Mouse (Mus musculus) liver, adult (tissue): ENCODE data around the gene Ist1.

Source experiments
- GATA4 ChIP-seq: IDR thresholded peaks from 2 replicates; pipeline ENCODE4 v1.6.1; 2014; ENCODE audit warnings: mild to moderate bottlenecking, low read length; ENCODE audit not compliant: insufficient replicate concordance

Ist1 gene

GRCm38 (mm10) chr8:109698477-109698876, 5.4 kb upstream of the Ist1 start:
- TF ChIP-seq GATA4, result no peak

- TF ChIP-seq GATA4, result no peak
Measured at GRCm38 (mm10) chr8:109697754-109698153, 4.7 kb upstream of the Ist1 start.

DNA sequence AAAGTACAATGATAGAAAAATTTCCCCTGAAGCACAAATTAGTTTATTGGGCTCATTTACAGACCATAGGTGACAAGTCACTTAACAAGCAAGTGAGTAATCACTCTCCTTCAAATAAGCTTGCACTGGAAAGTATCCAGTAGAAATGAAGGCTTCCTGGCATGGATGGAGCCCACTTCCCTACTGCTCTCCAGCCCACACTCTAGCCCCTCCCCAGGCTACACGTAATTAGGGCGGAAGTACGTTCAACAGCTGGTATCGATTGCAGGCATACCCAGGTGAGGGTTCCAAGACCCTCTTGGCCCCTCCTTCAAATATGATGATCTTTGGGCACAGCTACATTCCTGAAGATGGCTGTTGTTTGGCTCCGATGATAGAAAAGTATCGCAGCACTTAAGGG, 1.1 kb upstream of the Ist1 start:
- TF ChIP-seq GATA4, result no peak

DNA sequence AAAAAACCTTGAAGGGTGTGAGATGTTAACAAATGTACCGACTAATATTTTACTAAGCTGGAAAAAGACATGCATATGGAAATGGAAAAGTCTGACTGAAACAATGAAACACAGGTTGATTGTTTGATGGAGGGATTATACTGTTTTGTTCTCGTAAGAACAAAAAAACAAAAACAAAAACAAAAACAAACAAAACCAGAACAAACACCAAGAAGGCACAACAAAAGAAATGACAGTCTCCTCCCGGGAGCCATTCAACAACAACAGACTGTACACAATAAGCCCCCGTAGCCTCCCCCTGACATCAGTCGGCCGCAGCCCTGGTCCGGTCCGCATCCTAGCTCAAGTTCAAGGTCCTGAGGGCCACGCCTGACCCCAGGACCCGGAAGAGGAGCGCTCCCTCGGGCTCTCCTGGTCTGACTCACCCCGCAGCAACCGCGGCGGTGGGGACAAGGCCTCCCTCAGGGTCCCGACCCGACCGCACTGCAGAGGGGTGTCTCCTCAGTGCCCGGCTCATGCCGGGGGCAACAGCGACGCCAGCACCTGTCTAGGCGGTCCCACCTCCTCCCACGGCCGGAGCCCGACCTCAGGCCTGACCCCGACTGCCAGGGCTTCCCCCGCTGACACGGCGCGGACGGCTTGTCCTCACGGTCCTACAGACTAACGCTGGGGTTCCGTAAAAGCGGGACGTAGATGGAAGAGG, 466 bp downstream of the Ist1 start:
- TF ChIP-seq GATA4, result no peak

- no peak for TF ChIP-seq GATA4
Measured at GRCm38 (mm10) chr8:109691769-109692168, 1.3 kb downstream of the Ist1 start.

DNA sequence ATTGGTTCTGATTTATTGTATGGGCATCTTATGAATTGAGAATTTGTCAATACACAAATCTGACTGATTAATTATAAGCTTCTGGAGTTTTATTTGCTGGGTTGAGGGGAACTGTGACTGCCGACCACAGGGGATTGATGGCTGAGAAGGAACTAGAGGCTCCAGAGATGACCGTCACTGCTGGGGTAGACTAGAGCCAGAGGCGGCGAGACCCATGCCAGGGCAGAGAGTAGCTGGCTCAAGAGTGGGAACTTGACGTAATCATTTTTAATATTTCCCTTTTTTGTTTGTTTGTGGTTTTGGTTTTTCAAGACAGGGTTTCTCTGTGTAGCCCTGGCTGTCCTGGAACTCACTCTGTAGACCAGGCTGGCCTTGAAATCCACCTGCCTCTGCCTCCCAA, 5.8 kb downstream of the Ist1 start:
- no peak for TF ChIP-seq GATA4

- TF ChIP-seq GATA4, result no peak
Measured at GRCm38 (mm10) chr8:109682120-109682519, 10.9 kb downstream of the Ist1 start.

DNA sequence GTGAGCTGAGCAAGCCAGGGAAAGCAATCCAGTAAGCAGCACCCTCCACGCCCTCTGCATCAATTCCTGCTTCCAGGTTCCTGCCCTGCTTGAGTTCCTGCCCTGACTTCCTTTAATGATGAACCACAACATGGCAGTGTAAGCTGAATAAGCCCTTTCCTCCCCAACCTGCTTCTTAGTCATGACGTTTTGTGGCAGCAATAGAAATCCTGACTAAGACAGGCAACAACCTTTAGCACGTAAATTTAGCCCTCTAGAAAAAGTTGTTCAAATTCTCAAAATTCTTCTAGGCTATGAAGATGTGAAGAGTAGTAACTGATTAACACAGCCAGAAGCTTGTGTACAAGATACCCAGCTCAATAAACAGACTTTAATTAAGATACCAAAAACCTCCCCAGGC, 11.5 kb downstream of the Ist1 start:
- no peak for TF ChIP-seq GATA4

DNA sequence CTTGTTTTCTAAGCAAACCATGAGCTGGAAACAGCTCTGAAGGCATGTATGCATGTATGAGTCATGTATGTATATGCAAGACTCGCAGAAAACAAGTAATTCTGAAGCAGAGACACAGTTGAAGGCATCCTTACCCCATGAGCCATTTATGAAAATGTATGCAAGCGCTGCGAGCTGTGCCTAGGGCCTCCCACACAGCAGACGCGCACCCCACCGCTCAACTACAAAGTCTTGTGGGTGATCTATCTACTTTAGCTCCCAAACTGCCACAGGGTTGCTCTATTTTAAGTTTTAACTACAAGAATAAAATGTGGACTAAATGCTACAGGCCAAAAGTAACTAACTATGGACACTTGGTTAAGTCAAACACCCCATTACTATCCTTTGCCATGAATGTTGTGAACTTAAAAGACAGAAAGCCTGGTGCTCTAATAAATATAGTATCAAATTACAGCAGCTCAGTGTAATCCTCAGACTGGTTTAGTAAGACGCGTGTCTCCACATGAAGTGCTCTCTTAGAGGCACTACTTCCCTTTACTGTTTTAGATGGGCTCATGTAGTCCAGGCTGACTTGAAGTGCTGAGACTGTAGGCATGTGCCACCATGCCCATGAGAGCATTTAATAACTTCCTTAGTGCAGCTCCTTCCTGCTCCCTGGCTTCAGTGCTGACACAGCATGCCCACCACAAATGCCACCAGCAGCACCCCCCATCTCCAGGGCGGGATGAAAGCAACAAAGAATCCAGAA, 17.0 kb downstream of the Ist1 start:
- TF ChIP-seq GATA4, result no peak

GRCm38 (mm10) chr8:109673596-109673995, 19.5 kb downstream of the Ist1 start:
- no peak for TF ChIP-seq GATA4

DNA sequence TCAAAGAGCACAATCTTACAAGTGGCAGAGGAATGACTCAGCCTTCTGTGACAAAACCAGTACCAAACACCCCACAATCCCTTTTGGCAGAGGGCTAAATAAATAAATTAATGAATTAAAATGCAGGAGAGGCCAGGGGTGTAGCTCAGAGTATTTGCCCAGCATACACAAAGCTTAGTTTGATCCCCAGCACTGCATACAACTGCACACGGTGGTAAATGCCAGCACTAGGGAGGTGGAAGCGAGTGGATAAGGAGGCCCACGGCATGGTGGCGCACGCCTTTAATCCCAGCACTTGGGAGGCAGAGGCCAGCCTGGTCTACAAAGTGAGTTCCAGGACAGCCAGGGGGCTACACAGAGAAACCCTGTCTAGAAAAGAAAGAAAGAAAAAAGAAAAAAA, 20.4 kb downstream of the Ist1 start:
- TF ChIP-seq GATA4, result no peak

GRCm38 (mm10) chr8:109666616-109667015, 26.4 kb downstream of the Ist1 start:
- TF ChIP-seq GATA4, result no peak

DNA sequence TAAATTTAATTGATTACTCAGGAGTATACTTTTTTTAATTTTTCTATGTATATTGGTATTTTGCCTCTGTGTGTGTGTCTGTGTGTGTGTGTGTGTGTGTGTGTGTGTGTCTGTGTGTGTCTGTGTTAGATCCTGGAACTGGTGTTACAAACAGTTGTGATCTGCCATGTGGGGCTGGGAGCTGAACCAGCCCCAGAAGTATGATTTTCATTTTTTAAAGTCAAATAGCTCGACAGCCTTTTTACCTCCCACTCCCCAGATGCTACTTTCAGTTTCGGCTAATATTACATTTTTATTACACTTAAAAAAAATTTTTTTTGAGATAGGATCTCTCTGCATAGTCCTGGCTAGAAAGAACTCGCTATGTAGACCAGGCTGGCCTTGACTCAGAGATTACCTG, 30.7 kb downstream of the Ist1 start:
- TF ChIP-seq GATA4, result no peak

- no peak for TF ChIP-seq GATA4
Measured at GRCm38 (mm10) chr8:109656860-109657259, 36.2 kb downstream of the Ist1 start.

DNA sequence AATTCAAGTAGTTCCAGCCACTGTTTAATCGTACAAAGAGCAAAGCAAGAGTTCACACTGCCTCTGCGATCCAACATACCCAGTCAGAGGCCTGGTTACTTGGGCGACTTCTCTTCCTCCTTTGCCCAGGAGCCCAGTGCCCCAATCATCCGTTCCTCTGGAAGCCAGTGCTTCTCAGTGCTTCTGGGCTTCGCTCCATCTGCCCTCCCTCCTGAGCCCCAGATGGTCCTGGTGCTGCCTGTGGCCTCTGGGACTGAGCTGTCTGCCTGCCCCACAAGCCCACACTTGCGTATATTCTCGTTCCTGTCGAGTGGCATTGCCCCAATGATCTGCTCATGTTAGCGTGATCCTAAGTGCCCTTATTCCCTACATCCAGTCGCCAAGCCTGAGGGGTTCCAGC, 42.3 kb downstream of the Ist1 start:
- TF ChIP-seq GATA4, result no peak

GRCm38 (mm10) chr8:109648469-109648868, 44.6 kb downstream of the Ist1 start:
- no peak for TF ChIP-seq GATA4

GRCm38 (mm10) chr8:109647331-109647730, 45.7 kb downstream of the Ist1 start:
- TF ChIP-seq GATA4, result no peak
